Mouse (Mus musculus) limb, embryonic 14.5 days (tissue): ENCODE measurements around the gene Slc25a29. TPM values are rescaled to one million over a fixed set of nuclear protein-coding genes. Genes with fewer than 3 reads are reported as not detected.

Experiments
- ATAC-seq: fragments of 200-750 bp; cut with Nextera tagmentation; 2 replicates; pipeline ENCODE4 v1.8.0; 2017; ENCODE audit warnings: low read depth, moderate number of reproducible peaks, moderate TSS enrichment; ENCODE audit not compliant: low FRiP score
- DNase-seq: peaks from one replicate; pipeline ENCODE4 v3.0.0-alpha.2; 2015; ENCODE audit warnings: low spot score
- H3K27ac ChIP-seq: fragments of 300-500 bp; sonication (generic); replicated peaks from 2 replicates; pipeline ENCODE4 v1.5.1; 2014; ENCODE audit warnings: low read depth, mild to moderate bottlenecking, low read length, moderate library complexity, mixed read lengths
- H3K27me3 ChIP-seq: fragments of 300-500 bp; sonication (generic); 2 replicates; pipeline ENCODE4 v1.6.1; 2014; ENCODE audit warnings: low read length, mixed read lengths; ENCODE audit not compliant: control insufficient read depth, insufficient read depth
- H3K36me3 ChIP-seq: fragments of 300-500 bp; sonication (generic); 2 replicates; pipeline ENCODE4 v1.6.1; 2014; ENCODE audit warnings: mild to moderate bottlenecking, low read length, moderate library complexity, mixed read lengths; ENCODE audit not compliant: control insufficient read depth, insufficient read depth
- H3K4me1 ChIP-seq: fragments of 300-500 bp; sonication (generic); 2 replicates; pipeline ENCODE4 v1.6.1; 2014; ENCODE audit warnings: antibody characterized with exemption, low read length, mixed read lengths; ENCODE audit not compliant: control insufficient read depth, insufficient read depth
- H3K4me2 ChIP-seq: fragments of 300-500 bp; sonication (generic); replicated peaks from 2 replicates; pipeline ENCODE4 v1.6.1; 2014; ENCODE audit warnings: low read depth, mild to moderate bottlenecking, low read length, moderate library complexity; ENCODE audit not compliant: severe bottlenecking
- H3K4me3 ChIP-seq: fragments of 300-500 bp; sonication (generic); replicated peaks from 2 replicates; pipeline ENCODE4 v1.5.1; 2014; ENCODE audit warnings: low read length
- H3K9ac ChIP-seq: fragments of 300-500 bp; sonication (generic); 2 replicates; pipeline ENCODE4 v1.6.1; 2014; ENCODE audit warnings: mild to moderate bottlenecking, low read depth, low read length, moderate library complexity; ENCODE audit not compliant: severe bottlenecking
- H3K9me3 ChIP-seq: fragments of 300-500 bp; sonication (generic); 2 replicates; pipeline ENCODE4 v1.6.1; 2016; ENCODE audit warnings: low read length; ENCODE audit not compliant: control insufficient read depth
- POLR2A ChIP-seq: fragments of 200-500 bp; IDR thresholded peaks from 2 replicates; pipeline ENCODE4 v1.8.0; 2012; ENCODE audit warnings: inconsistent platforms, mild to moderate bottlenecking, moderate library complexity, borderline replicate concordance; ENCODE audit not compliant: insufficient read depth, insufficient read length; ENCODE audit errors: extremely low read depth
- WGBS: fragments of 180-500 bp; shearing (Covaris S2); extraction: QIAGEN DNeasy Blood & Tissue Kit; methylation state at CpG from one replicate; pipeline ENCODE4 v1.1.7; 2014; 5-methylcytosine and 5-hydroxymethylcytosine counted together
- microRNA counts: library from miRNA; unstranded; fragments of <30 nt; microRNA quantifications from one replicate; lab custom pipeline; 2016
- microRNA-seq: library from miRNA; unstranded; fragments of <30 nt; microRNA quantifications from one replicate; pipeline ENCODE4, GENCODE M21; 2016
- polyA plus RNA-seq, 2 experiments: library from polyadenylated mRNA; depleted of rRNA in 1 of 2; stranded (reverse) in 1 of 2; unstranded in 1 of 2; fragments of >200 nt; fragmentation: Nextera tagmentation in 1 of 2; extraction: Ambion mirVana in 1 of 2; gene quantifications; 2 replicates each; pipeline versions ENCODE4 v1.2.1 to v1.2.3; 2012 to 2014

Gene Slc25a29
- polyA plus RNA-seq, 2 experiments, result 9.8 to 10.9 TPM

DNA sequence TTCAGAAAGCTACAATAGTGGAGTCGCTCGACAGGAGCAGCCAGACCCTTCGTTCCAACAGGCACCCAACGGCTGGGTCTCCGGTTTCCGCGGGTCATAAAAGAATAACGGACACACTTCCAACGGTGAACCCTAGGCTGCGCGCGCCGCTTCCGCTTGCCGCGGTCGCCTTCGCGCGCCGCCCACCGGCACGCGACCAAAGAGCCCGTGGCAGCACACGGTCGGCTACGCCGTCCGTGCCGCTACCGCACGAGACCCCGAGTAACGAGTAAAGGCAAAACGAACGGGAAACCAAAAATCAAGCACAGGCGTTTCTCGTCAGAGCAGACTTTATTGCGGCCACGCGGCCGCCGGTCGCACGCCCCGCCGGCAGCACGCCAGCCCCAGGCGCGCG lies 43.5 kb downstream of the Slc25a29 start:
- peak overlapping the region; percentile 83 for H3K9ac ChIP-seq
- peak overlapping the region; percentile 98 for H3K27ac ChIP-seq
- H3K27me3 ChIP-seq, result no peaks in the 10 kb centered on the region
- peak; percentile 82 for DNase-seq
- H3K4me2 ChIP-seq, result peak overlapping the region; percentile 60
- peaks cover 11% of the 10 kb centered on the region for H3K4me1 ChIP-seq
- peak; percentile 30 for ATAC-seq
- no peaks in the 10 kb centered on the region for H3K9me3 ChIP-seq
- H3K36me3 ChIP-seq, result no peaks in the 10 kb centered on the region
- WGBS, result under 1% methylated on average over 46 of the region's 52 CpGs
- TF ChIP-seq POLR2A, result peak; percentile 48; the same call in 1 of the 2 replicates
- H3K4me3 ChIP-seq, result peak overlapping the region; percentile 99

DNA sequence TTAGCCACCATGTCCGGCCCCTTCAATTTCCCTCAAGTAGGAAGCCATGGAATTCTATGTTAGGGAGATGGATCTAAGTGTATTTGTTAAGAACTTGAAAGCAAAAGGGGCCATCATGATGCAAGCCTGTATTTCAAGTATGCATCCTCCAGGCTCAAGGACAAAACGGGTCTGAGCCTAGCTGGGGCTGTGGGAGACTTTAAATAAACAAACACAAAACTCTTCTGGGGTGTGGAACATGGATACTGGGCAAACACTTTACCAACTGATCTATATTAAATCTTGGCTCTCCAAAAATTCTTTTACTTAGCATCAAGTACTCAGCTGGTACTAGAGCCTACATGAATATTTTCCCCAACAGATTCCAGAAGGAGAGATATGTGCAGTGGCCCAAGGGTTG lies 48.4 kb downstream of the Slc25a29 start:
- Histone ChIP-seq H3K27me3 (no peaks in the 10 kb centered on the region), H3K27ac (no peak overlapping the region), H3K4me3 (no peak overlapping the region), H3K36me3 (no peaks in the 10 kb centered on the region), H3K9ac (no peak overlapping the region), H3K4me1 (peaks cover 7% of the 10 kb centered on the region), H3K4me2 (no peak overlapping the region), H3K9me3 (no peaks in the 10 kb centered on the region)
- DNase-seq, result no peak
- TF ChIP-seq POLR2A, result no peak
- 88% methylated on average over 2 of the region's 2 CpGs for WGBS
- no peak for ATAC-seq

DNA sequence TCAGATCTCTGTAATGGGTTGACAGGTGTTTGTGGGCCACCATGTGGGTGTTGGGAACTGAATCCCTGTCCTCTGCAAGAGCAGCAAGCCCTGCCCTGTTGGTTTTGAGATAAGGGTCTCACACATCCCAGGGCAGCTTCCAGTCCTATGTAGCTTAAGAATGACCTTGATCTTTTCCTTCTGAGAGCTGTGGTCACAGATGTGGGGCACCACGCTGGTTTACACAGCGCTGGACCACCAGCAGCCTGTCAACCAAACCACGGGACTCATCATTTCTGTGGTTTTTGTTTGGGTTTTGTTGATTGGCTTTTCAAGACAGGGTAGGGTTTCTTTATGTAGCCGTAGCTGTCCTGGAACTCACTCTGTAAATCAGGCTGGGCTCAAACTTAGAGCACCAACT lies 50.5 kb downstream of the Slc25a29 start:
- Histone ChIP-seq H3K4me2 (no peak overlapping the region), H3K27me3 (no peaks in the 10 kb centered on the region), H3K36me3 (no peaks in the 10 kb centered on the region), H3K27ac (no peak overlapping the region), H3K9me3 (no peaks in the 10 kb centered on the region), H3K4me3 (no peak overlapping the region), H3K4me1 (no peaks in the 10 kb centered on the region), H3K9ac (no peak overlapping the region)
- 86% methylated on average over 4 of the region's 4 CpGs for WGBS
- ATAC-seq (no peak), DNase-seq (no peak)
- TF ChIP-seq POLR2A, result no peak

DNA sequence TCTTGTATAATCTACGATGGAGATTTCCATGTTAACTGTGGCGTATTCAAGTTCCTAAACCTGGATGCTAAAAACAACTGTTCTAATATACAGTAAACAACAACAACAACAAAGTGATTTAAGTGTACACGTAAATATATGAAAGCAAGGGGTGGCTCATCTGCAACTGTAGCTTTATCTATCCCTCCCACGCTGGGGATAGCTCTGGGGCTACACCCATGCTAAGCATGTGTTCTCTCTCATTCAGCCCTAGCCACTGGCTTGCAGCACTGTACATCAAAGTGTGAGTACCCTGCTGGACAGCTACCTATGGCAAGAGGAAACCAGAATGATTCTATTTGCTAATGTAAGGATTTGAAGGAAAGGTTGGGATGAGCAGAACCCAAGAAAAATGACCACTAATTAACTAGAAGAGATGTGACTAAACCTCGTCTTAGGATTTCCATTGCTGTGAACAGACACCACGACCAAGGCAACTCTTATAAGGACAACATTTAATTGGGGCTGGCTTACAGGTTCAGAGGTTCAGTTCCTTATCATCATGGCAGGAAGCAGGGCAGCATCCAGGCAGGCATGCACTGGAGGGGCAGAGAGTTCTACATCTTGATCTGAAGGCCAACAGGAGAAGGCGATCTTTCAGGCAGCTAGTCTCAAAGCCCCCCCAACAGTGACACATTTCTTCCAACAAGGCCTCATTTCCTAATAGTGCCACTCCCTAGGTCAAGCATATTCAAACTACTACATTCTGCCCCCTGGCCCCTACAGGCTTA lies 55.4 kb downstream of the Slc25a29 start:
- H3K36me3 ChIP-seq, result peaks cover 14% of the 10 kb centered on the region
- no peak for ATAC-seq

More for the DNA sequence above, 55.4 kb downstream of the Slc25a29 start:
- no peak overlapping the region for H3K4me2 ChIP-seq
- no peak for TF ChIP-seq POLR2A
- H3K4me3 ChIP-seq, result no peak overlapping the region
- H3K9ac ChIP-seq, result no peak overlapping the region
- no peak overlapping the region for H3K27ac ChIP-seq
- no peaks in the 10 kb centered on the region for H3K4me1 ChIP-seq
- 94% methylated on average over 7 of the region's 7 CpGs for WGBS
- no peaks in the 10 kb centered on the region for H3K27me3 ChIP-seq
- DNase-seq, result no peak
- no peaks in the 10 kb centered on the region for H3K9me3 ChIP-seq

MicroRNA genes within 50 kb of the gene (microRNA counts, 519-probe panel; counts per million panel counts)
- not detected for microRNA mmu-miR-345-3p (lab: Ali Mortazavi, UCI)
- 2,830 counts per million, percentile 51 among the panel's probes with 10 or more counts for microRNA mmu-miR-345-5p (lab: Ali Mortazavi, UCI)

Small RNAs within 50 kb of the gene (microRNA-seq; reads per million reads assigned to microRNA genes)
- gene Mir345, result 109 reads per million, percentile 48 among the genes with 10 or more reads in this experiment

Other genes starting within 250 kb of the Slc25a29 start
- not detected in 2 replicates for gene Degs2, start 133.6 kb downstream of the Slc25a29 start, polyA plus RNA-seq (2012; rRNA removed)
- gene Degs2, start 133.6 kb downstream of the Slc25a29 start, polyA plus RNA-seq (2014; fragmentation: Nextera tagmentation; extraction: Ambion mirVana), result 1.1 and 1.8 TPM in 2 replicates
- 32.2 and 35.4 TPM in 2 replicates for gene Yy1, start 42.9 kb downstream of the Slc25a29 start, polyA plus RNA-seq (2012; rRNA removed)
- 22.2 and 24.0 TPM in 2 replicates for gene Yy1, start 42.9 kb downstream of the Slc25a29 start, polyA plus RNA-seq (2014; fragmentation: Nextera tagmentation; extraction: Ambion mirVana)
- 24.2 and 41.5 TPM in 2 replicates for gene Slc25a47, start 163 bp upstream of the Slc25a29 start, polyA plus RNA-seq (2012; rRNA removed)
- 13.9 and 19.1 TPM in 2 replicates for gene Slc25a47, start 163 bp upstream of the Slc25a29 start, polyA plus RNA-seq (2014; fragmentation: Nextera tagmentation; extraction: Ambion mirVana)
- gene Wdr25, start 57.7 kb upstream of the Slc25a29 start, polyA plus RNA-seq (2012; rRNA removed), result 12.7 and 16.9 TPM in 2 replicates
- 3.9 and 4.6 TPM in 2 replicates for gene Wdr25, start 57.7 kb upstream of the Slc25a29 start, polyA plus RNA-seq (2014; fragmentation: Nextera tagmentation; extraction: Ambion mirVana)
- gene Wars, start 58.3 kb upstream of the Slc25a29 start, polyA plus RNA-seq (2012; rRNA removed), result 65.6 and 70.6 TPM in 2 replicates
- 67.6 and 69.9 TPM in 2 replicates for gene Wars, start 58.3 kb upstream of the Slc25a29 start, polyA plus RNA-seq (2014; fragmentation: Nextera tagmentation; extraction: Ambion mirVana)
- gene Begain, start 232.3 kb upstream of the Slc25a29 start, polyA plus RNA-seq (2012; rRNA removed), result 45.0 and 50.4 TPM in 2 replicates
- 16.5 and 17.6 TPM in 2 replicates for gene Begain, start 232.3 kb upstream of the Slc25a29 start, polyA plus RNA-seq (2014; fragmentation: Nextera tagmentation; extraction: Ambion mirVana)